Mouse (Mus musculus) heart, embryonic 16.5 days (tissue): Measurements from ENCODE around the gene Fosl2. TPM values are rescaled to one million over a fixed set of nuclear protein-coding genes. Genes with fewer than 3 reads are reported as not detected.

Source experiments
- ATAC-seq: fragments of 200-750 bp; cut with Nextera tagmentation; replicated peaks from 2 replicates; pipeline ENCODE4 v1.8.0; 2017; ENCODE audit warnings: moderate number of reproducible peaks; ENCODE audit not compliant: insufficient read depth, low FRiP score; ENCODE audit errors: extremely low read depth
- H3K27ac ChIP-seq: fragments of 300-500 bp; sonication (generic); 2 replicates; pipeline ENCODE4 v1.5.1; 2014; ENCODE audit warnings: mild to moderate bottlenecking, low read length, control low read depth, moderate library complexity
- H3K27me3 ChIP-seq: fragments of 300-500 bp; sonication (generic); 2 replicates; pipeline ENCODE4 v1.6.1; 2014; ENCODE audit warnings: low read length, mixed read lengths; ENCODE audit not compliant: control insufficient read depth, insufficient read depth
- H3K36me3 ChIP-seq: fragments of 300-500 bp; sonication (generic); 2 replicates; pipeline ENCODE4 v1.6.1; 2014; ENCODE audit not compliant: control insufficient read depth, insufficient read depth
- H3K4me1 ChIP-seq: fragments of 300-500 bp; sonication (generic); 2 replicates; pipeline ENCODE4 v1.6.1; 2014; ENCODE audit warnings: low read length, mixed read lengths; ENCODE audit not compliant: control insufficient read depth, insufficient read depth
- H3K4me2 ChIP-seq: fragments of 300-500 bp; sonication (generic); 2 replicates; pipeline ENCODE4 v1.6.1; 2014; ENCODE audit warnings: low read depth, mild to moderate bottlenecking, control low read depth, low read length
- H3K4me3 ChIP-seq: fragments of 300-500 bp; sonication (generic); 2 replicates; pipeline ENCODE4 v1.5.1; 2014; ENCODE audit warnings: mild to moderate bottlenecking, control low read depth, low read length
- H3K9ac ChIP-seq: fragments of 300-500 bp; sonication (generic); 2 replicates; pipeline ENCODE4 v1.6.1; 2014; ENCODE audit warnings: low read length, control low read depth
- H3K9me3 ChIP-seq: fragments of 300-500 bp; sonication (generic); replicated peaks from 2 replicates; pipeline ENCODE4 v1.6.1; 2016; ENCODE audit warnings: low read length; ENCODE audit not compliant: control insufficient read depth
- WGBS: fragments of 180-500 bp; shearing (Covaris S2); extraction: QIAGEN DNeasy Blood & Tissue Kit; methylation state at CpG from one replicate; pipeline ENCODE4 v1.1.7; 2014; 5-methylcytosine and 5-hydroxymethylcytosine counted together
- polyA plus RNA-seq: library from polyadenylated mRNA; unstranded; fragments of >200 nt; fragmentation: Nextera tagmentation; extraction: Ambion mirVana; gene quantifications from 2 replicates; pipeline ENCODE4 v1.2.1, GENCODE M21; 2015

The Fosl2 gene
- polyA plus RNA-seq, 1 experiment from 2014 or later: 2.4 TPM

- no peaks in the 10 kb centered on the region for H3K9me3 ChIP-seq
- no peaks in the 10 kb centered on the region for H3K36me3 ChIP-seq
- ATAC-seq: no peak
- no peak overlapping the region for H3K4me2 ChIP-seq
- no peak overlapping the region for H3K9ac ChIP-seq
- 0 out of 2 replicates have a peak, but pooled peaks cover 2% of the 10 kb centered on the region for H3K27me3 ChIP-seq
- H3K4me3 ChIP-seq: no peak overlapping the region
- no peak overlapping the region for H3K27ac ChIP-seq
- H3K4me1 ChIP-seq: no peaks in the 10 kb centered on the region
- WGBS: 46% methylated on average over 3 of the region's 3 CpGs
These were observed 7.7 kb upstream of the Fosl2 start for GRCm38 (mm10) chr5:32127927-32128326.

- H3K9me3 ChIP-seq: no peaks in the 10 kb centered on the region
- peak overlapping the region; percentile 87 for H3K9ac ChIP-seq
- H3K36me3 ChIP-seq: no peaks in the 10 kb centered on the region
- peaks cover 14% of the 10 kb centered on the region for H3K4me1 ChIP-seq
- 0 out of 2 replicates have a peak, but pooled peaks have one; percentile 3 for ATAC-seq
- peak overlapping the region; percentile 87 for H3K4me3 ChIP-seq
- H3K4me2 ChIP-seq: peak overlapping the region; percentile 88
- WGBS: under 1% methylated on average over 47 of the region's 48 CpGs
- peak overlapping the region; percentile 100 for H3K27ac ChIP-seq
- H3K27me3 ChIP-seq: 0 out of 2 replicates have a peak, but pooled peaks cover 2% of the 10 kb centered on the region
These were observed 2.6 kb upstream of the Fosl2 start for GRCm38 (mm10) chr5:32132971-32133501.

GRCm38 (mm10) chr5:32133549-32134004, 2.0 kb upstream of the Fosl2 start:
- Histone ChIP-seq H3K27ac (peak overlapping the region; percentile 100), H3K4me3 (peak overlapping the region; percentile 87), H3K27me3 (0 out of 2 replicates have a peak, but pooled peaks cover 2% of the 10 kb centered on the region), H3K36me3 (no peaks in the 10 kb centered on the region), H3K9me3 (no peaks in the 10 kb centered on the region), H3K4me1 (peaks cover 14% of the 10 kb centered on the region), H3K9ac (peak overlapping the region; percentile 87), H3K4me2 (peak overlapping the region; percentile 88)
- WGBS: under 1% methylated on average over 20 of the region's 20 CpGs
- ATAC-seq: no peak

- Histone ChIP-seq H3K4me3 (peak overlapping the region; percentile 87), H3K4me2 (peak overlapping the region; percentile 88), H3K9me3 (no peaks in the 10 kb centered on the region), H3K9ac (peak overlapping the region; percentile 87), H3K36me3 (no peaks in the 10 kb centered on the region), H3K27me3 (0 out of 2 replicates have a peak, but pooled peaks cover 2% of the 10 kb centered on the region), H3K27ac (peak overlapping the region; percentile 100), H3K4me1 (peaks cover 20% of the 10 kb centered on the region)
- 3% methylated on average over 21 of the region's 21 CpGs for WGBS
- ATAC-seq: no peak
These were observed 1.4 kb upstream of the Fosl2 start for GRCm38 (mm10) chr5:32134051-32134732.

GRCm38 (mm10) chr5:32134903-32135335, 682 bp upstream of the Fosl2 start:
- Histone ChIP-seq H3K4me3 (peak overlapping the region; percentile 87), H3K9ac (peak overlapping the region; percentile 83), H3K9me3 (no peaks in the 10 kb centered on the region), H3K4me1 (peaks cover 25% of the 10 kb centered on the region), H3K36me3 (no peaks in the 10 kb centered on the region), H3K4me2 (peak overlapping the region; percentile 88), H3K27me3 (0 out of 2 replicates have a peak, but pooled peaks cover 2% of the 10 kb centered on the region), H3K27ac (peak overlapping the region; percentile 100)
- WGBS: under 1% methylated on average over 39 of the region's 54 CpGs
- peak; percentile 20 for ATAC-seq

GRCm38 (mm10) chr5:32136301-32136863, 781 bp downstream of the Fosl2 start:
- Histone ChIP-seq H3K4me1 (peaks cover 27% of the 10 kb centered on the region), H3K27ac (peak overlapping the region; percentile 100)

GRCm38 (mm10) chr5:32137106-32137522, 1.5 kb downstream of the Fosl2 start:
- Histone ChIP-seq H3K9me3 (no peaks in the 10 kb centered on the region), H3K36me3 (no peaks in the 10 kb centered on the region), H3K27me3 (0 out of 2 replicates have a peak, but pooled peaks cover under 1% of the 10 kb centered on the region), H3K27ac (peak overlapping the region; percentile 100), H3K4me2 (peak overlapping the region; percentile 88), H3K4me1 (peaks cover 27% of the 10 kb centered on the region), H3K9ac (peak overlapping the region; percentile 83), H3K4me3 (peak overlapping the region; percentile 87)
- ATAC-seq: no peak
- WGBS: 2% methylated on average over 12 of the region's 12 CpGs

More at GRCm38 (mm10) chr5:32136301-32136863, 781 bp downstream of the Fosl2 start:
- Histone ChIP-seq H3K36me3 (no peaks in the 10 kb centered on the region), H3K9ac (peak overlapping the region; percentile 83), H3K27me3 (0 out of 2 replicates have a peak, but pooled peaks cover 2% of the 10 kb centered on the region), H3K4me3 (peak overlapping the region; percentile 87), H3K9me3 (no peaks in the 10 kb centered on the region), H3K4me2 (peak overlapping the region; percentile 88)
- under 1% methylated on average over 63 of the region's 63 CpGs for WGBS
- peak; percentile 10; the same call in 1 of the 2 replicates for ATAC-seq

GRCm38 (mm10) chr5:32138446-32139195, 3.0 kb downstream of the Fosl2 start:
- Histone ChIP-seq H3K27ac (peak overlapping the region; percentile 100), H3K4me2 (peak overlapping the region; percentile 88), H3K9ac (peak overlapping the region; percentile 83), H3K4me3 (peak overlapping the region; percentile 87), H3K4me1 (peaks cover 40% of the 10 kb centered on the region), H3K27me3 (no peaks in the 10 kb centered on the region), H3K9me3 (no peaks in the 10 kb centered on the region), H3K36me3 (no peaks in the 10 kb centered on the region)
- ATAC-seq: no peak
- 39% methylated on average over 10 of the region's 10 CpGs for WGBS
